In the genomic region with DNA sequence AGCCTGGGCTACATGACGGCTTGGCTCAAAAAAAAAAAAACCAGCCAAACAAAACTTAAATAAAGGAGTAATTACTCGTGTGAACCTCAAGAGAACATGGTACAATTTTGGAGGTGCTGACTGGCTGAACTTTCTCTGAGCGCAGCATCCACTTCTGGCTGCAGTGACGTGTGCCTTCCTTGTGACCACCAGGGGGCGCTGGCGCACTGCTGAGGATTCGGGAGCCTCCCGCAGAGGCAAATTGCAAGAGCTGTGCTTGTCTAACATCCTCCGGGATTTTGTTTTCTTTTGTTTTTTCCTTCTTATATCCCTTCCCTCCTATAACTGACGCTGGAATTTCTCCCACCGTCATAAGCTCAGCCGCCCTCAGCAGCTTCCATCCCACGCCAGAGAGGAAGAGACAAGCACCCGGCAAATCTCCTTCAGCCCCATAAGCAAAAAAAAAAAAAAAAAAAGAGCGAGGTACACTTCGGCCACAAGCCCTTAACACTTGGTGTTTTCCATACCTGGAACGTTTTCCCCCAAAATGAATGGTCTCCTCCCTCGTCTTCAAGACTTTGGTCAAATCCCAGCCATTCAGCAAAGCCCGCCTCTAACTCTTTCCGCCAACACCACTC, we compare ENCODE assay signal across 8 mouse cellular contexts. TPM values are rescaled to one million over a fixed set of nuclear protein-coding genes. Genes with fewer than 3 reads are reported as not detected.
A peak's percentile ranks its signal among the peaks of the same experiment; 100 is the strongest.
DNase-seq lines count a peak whose midpoint lies in the region; ATAC-seq and TF ChIP-seq lines count a peak whose summit lies in the region.

No protein-coding gene starts in this region.

- H3K36me3 ChIP-seq in forebrain, embryonic 12.5 days (replicated peaks): peaks cover 6% of the 10 kb centered on the region; the same call in 1 of the 2 replicates
- H3K36me3 ChIP-seq in heart, postnatal 0 days (replicated peaks; ENCODE audit: control insufficient read depth, insufficient read depth, low read length): no peaks in the 10 kb centered on the region
- no peaks in the 10 kb centered on the region for H3K36me3 ChIP-seq in liver, postnatal 0 days (replicated peaks; ENCODE audit: insufficient read depth, low read length)
- H3K36me3 ChIP-seq in neural tube, embryonic 14.5 days (ENCODE audit: control insufficient read depth, insufficient read depth, low read length): no peaks in the 10 kb centered on the region

- TF ChIP-seq EP300 in heart, postnatal 0 days (IDR thresholded peaks at IDR 0.05; ENCODE audit: low read depth): no peak
- TF ChIP-seq EP300 in liver, postnatal 0 days (IDR thresholded peaks at IDR 0.05; ENCODE audit: low read depth): no peak

- peak overlapping the region; percentile 26 for H3K4me3 ChIP-seq in forebrain, embryonic 12.5 days (replicated peaks)
- peak overlapping the region; percentile 42 for H3K4me3 ChIP-seq in heart, postnatal 0 days (ENCODE audit: low read depth, low read length)
- 0 out of 2 replicates have a peak overlapping the region, but pooled peaks have one; percentile 20 for H3K4me3 ChIP-seq in liver, postnatal 0 days (ENCODE audit: low read depth, low read length)
- peak overlapping the region; percentile 20; the same call in 1 of the 2 replicates for H3K4me3 ChIP-seq in neural tube, embryonic 14.5 days (ENCODE audit: low read depth, low read length)

- H3K9me3 ChIP-seq in forebrain, embryonic 12.5 days: no peaks in the 10 kb centered on the region
- no peaks in the 10 kb centered on the region for H3K9me3 ChIP-seq in heart, postnatal 0 days (replicated peaks; ENCODE audit: control insufficient read depth, low read length)
- H3K9me3 ChIP-seq in liver, postnatal 0 days (ENCODE audit: low read length): no peaks in the 10 kb centered on the region
- no peaks in the 10 kb centered on the region for H3K9me3 ChIP-seq in neural tube, embryonic 14.5 days (ENCODE audit: control insufficient read depth, low read length)

- H3K27ac ChIP-seq in forebrain, embryonic 12.5 days: no peak overlapping the region
- H3K27ac ChIP-seq in heart, postnatal 0 days (ENCODE audit: low read depth): no peak overlapping the region
- H3K27ac ChIP-seq in liver, postnatal 0 days (ENCODE audit: low read depth): no peak overlapping the region
- H3K27ac ChIP-seq in neural tube, embryonic 14.5 days (ENCODE audit: low read depth, low read length): no peak overlapping the region

- peaks cover 15% of the 10 kb centered on the region for H3K27me3 ChIP-seq in forebrain, embryonic 12.5 days
- peaks cover 8% of the 10 kb centered on the region; the same call in 1 of the 2 replicates for H3K27me3 ChIP-seq in heart, postnatal 0 days (ENCODE audit: control insufficient read depth, insufficient read depth, low read length)
- 0 out of 2 replicates have a peak, but pooled peaks cover 11% of the 10 kb centered on the region for H3K27me3 ChIP-seq in liver, postnatal 0 days (ENCODE audit: insufficient read depth, low read length)
- H3K27me3 ChIP-seq in neural tube, embryonic 14.5 days (ENCODE audit: control insufficient read depth, insufficient read depth, low read length): 0 out of 2 replicates have a peak, but pooled peaks cover 2% of the 10 kb centered on the region

- 10% methylated on average over 20 of the region's 20 CpGs for WGBS in forebrain, embryonic 12.5 days
- 7% methylated on average over 20 of the region's 20 CpGs for WGBS in heart, postnatal 0 days
- WGBS in liver, postnatal 0 days (ENCODE audit: insufficient replicate concordance): 11% methylated on average over 20 of the region's 20 CpGs
- WGBS in neural tube, embryonic 14.5 days: 10% methylated on average over 20 of the region's 20 CpGs

- H3K9ac ChIP-seq in forebrain, embryonic 12.5 days: no peak overlapping the region
- peak overlapping the region; percentile 26; the same call in 1 of the 2 replicates for H3K9ac ChIP-seq in heart, postnatal 0 days (replicated peaks; ENCODE audit: low read depth, low read length)
- no peak overlapping the region for H3K9ac ChIP-seq in liver, postnatal 0 days (replicated peaks)
- peak overlapping the region; percentile 30; the same call in 1 of the 2 replicates for H3K9ac ChIP-seq in neural tube, embryonic 14.5 days (replicated peaks; ENCODE audit: low read depth, low read length)

- ATAC-seq in forebrain, embryonic 12.5 days (ENCODE audit: low FRiP score): peak; percentile 65
- peak; percentile 62 for ATAC-seq in heart, postnatal 0 days (ENCODE audit: insufficient read depth, low read depth)
- ATAC-seq in liver, postnatal 0 days: 0 out of 2 replicates have a peak, but pooled peaks have one; percentile 43
- ATAC-seq in neural tube, embryonic 14.5 days (ENCODE audit: low read depth): peak; percentile 84; the same call in 1 of the 2 replicates

- no peaks in the 10 kb centered on the region for H3K4me1 ChIP-seq in forebrain, embryonic 12.5 days
- H3K4me1 ChIP-seq in heart, postnatal 0 days (ENCODE audit: control insufficient read depth, insufficient read depth): no peaks in the 10 kb centered on the region
- H3K4me1 ChIP-seq in liver, postnatal 0 days (ENCODE audit: insufficient read depth): no peaks in the 10 kb centered on the region
- H3K4me1 ChIP-seq in neural tube, embryonic 14.5 days (ENCODE audit: control insufficient read depth, insufficient read depth, low read length): no peaks in the 10 kb centered on the region

- DNase-seq in CD8-positive naive resting alpha-beta T cell, adult 2 months (ENCODE audit: low read depth in 2 of 2, low spot score in 2 of 2): peak; percentile 53 to 67
- DNase-seq in c-Kit-positive CD71-positive TER-119-negative erythroid progenitor cells, embryonic 14.5 days (ENCODE audit: low read depth): peak; percentile 52
- DNase-seq in heart, postnatal 0 days (ENCODE audit: low spot score): peak; percentile 84
- peak; percentile 93 to 94 for DNase-seq in kidney, postnatal 4 days
- DNase-seq in liver, postnatal 0 days: peak; percentile 85
- peak; percentile 96 for DNase-seq in testis, postnatal 10 days (ENCODE audit: low spot score)

- H3K4me2 ChIP-seq in forebrain, embryonic 12.5 days: peak overlapping the region; percentile 52
- H3K4me2 ChIP-seq in heart, postnatal 0 days (ENCODE audit: low read depth, low read length): peak overlapping the region; percentile 62
- H3K4me2 ChIP-seq in liver, postnatal 0 days (ENCODE audit: low read depth, low read length): peak overlapping the region; percentile 45
- peak overlapping the region; percentile 48 for H3K4me2 ChIP-seq in neural tube, embryonic 14.5 days (ENCODE audit: low read depth, low read length)

- peak; percentile 98 for TF ChIP-seq CTCF in heart, postnatal 0 days (IDR thresholded peaks at IDR 0.05; ENCODE audit: low read depth)
- peak; percentile 98 for TF ChIP-seq CTCF in liver, postnatal 0 days (IDR thresholded peaks at IDR 0.05; ENCODE audit: low read depth)

RNA-seq across cellular contexts. Expression of a gene that starts 17.9 kb away (rescaled TPM):
- 36.5 and 41.1 TPM in 2 replicates for polyA plus RNA-seq in forebrain, embryonic 12.5 days (2016; fragmentation: Nextera tagmentation; extraction: Ambion mirVana)
- 8.7 and 11.5 TPM in 2 replicates for total RNA-seq in heart, postnatal 0 days (2014; rRNA removed; ENCODE audit: low replicate concordance)
- polyA plus RNA-seq in heart, postnatal 0 days (2015; fragmentation: Nextera tagmentation; extraction: Ambion mirVana): 8.2 and 10.7 TPM in 2 replicates
- 2.8 and 2.9 TPM in 2 replicates for polyA plus RNA-seq in liver, postnatal 0 days (2015; fragmentation: Nextera tagmentation; extraction: Ambion mirVana)
- 46.1 and 46.8 TPM in 2 replicates for polyA plus RNA-seq in neural tube, embryonic 14.5 days (2014; fragmentation: Nextera tagmentation; extraction: Ambion mirVana)

Comparison
In these comparisons a context has a peak if more than half of its experiments do, and no peak if none do; other contexts are left out.
1. H3K9ac ChIP-seq: peak in heart, postnatal 0 days (single experiment) and neural tube, embryonic 14.5 days (single experiment); none in forebrain, embryonic 12.5 days (single experiment) and liver, postnatal 0 days (single experiment).
2. Peak in every context shown above with its lines, with median percentiles within 50 percentile points of each other: DNase-seq, ATAC-seq, H3K4me2 ChIP-seq and H3K4me3 ChIP-seq.